Mouse (Mus musculus) forebrain, embryonic 13.5 days (tissue): ENCODE results near the gene Klrb1. TPM values are rescaled to one million over a fixed set of nuclear protein-coding genes. Genes with fewer than 3 reads are reported as not detected.
A peak's percentile ranks its signal among the peaks of the same experiment; 100 is the strongest.
"Not testable (repeated sequence)": the region's sequence is repeated elsewhere in the genome, so short reads cannot be mapped to it uniquely, and the experiment has no call there.

Source experiments
- ATAC-seq: fragments of 200-750 bp; cut with Nextera tagmentation; 2 replicates; pipeline ENCODE4 v1.8.0; 2017
- H3K27ac ChIP-seq: fragments of 300-500 bp; sonication (generic); 2 replicates; pipeline ENCODE4 v1.5.1; 2015; ENCODE audit warnings: inconsistent platforms, mild to moderate bottlenecking, moderate library complexity
- H3K27me3 ChIP-seq: fragments of 300-500 bp; sonication (generic); 2 replicates; pipeline ENCODE4 v1.6.1; 2015; ENCODE audit warnings: mild to moderate bottlenecking, inconsistent platforms
- H3K36me3 ChIP-seq: fragments of 300-500 bp; sonication (generic); 2 replicates; pipeline ENCODE4 v1.6.1; 2015; ENCODE audit warnings: mild to moderate bottlenecking, inconsistent platforms; ENCODE audit not compliant: poor library complexity, severe bottlenecking
- H3K4me1 ChIP-seq: fragments of 300-500 bp; sonication (generic); 2 replicates; pipeline ENCODE4 v1.6.1; 2015; ENCODE audit warnings: inconsistent platforms
- H3K4me2 ChIP-seq: fragments of 300-500 bp; sonication (generic); 2 replicates; pipeline ENCODE4 v1.6.1; 2015; ENCODE audit warnings: inconsistent platforms, mild to moderate bottlenecking, moderate library complexity
- H3K4me3 ChIP-seq: fragments of 300-500 bp; sonication (generic); 2 replicates; pipeline ENCODE4 v1.5.1; 2015; ENCODE audit warnings: mild to moderate bottlenecking, inconsistent platforms
- H3K9ac ChIP-seq: fragments of 300-500 bp; sonication (generic); 2 replicates; pipeline ENCODE4 v1.6.1; 2015; ENCODE audit warnings: mild to moderate bottlenecking, inconsistent platforms
- H3K9me3 ChIP-seq: fragments of 300-500 bp; sonication (generic); replicated peaks from 2 replicates; pipeline ENCODE4 v1.6.1; 2016; ENCODE audit warnings: inconsistent platforms
- WGBS: fragments of 180-500 bp; shearing (Covaris S2); methylation state at CpG from one replicate; pipeline ENCODE4 v1.1.7; 2015; 5-methylcytosine and 5-hydroxymethylcytosine counted together
- polyA plus RNA-seq: library from polyadenylated mRNA; unstranded; fragments of >200 nt; fragmentation: Nextera tagmentation; extraction: Ambion mirVana; gene quantifications from 2 replicates; pipeline ENCODE4 v1.2.1, GENCODE M21; 2015

Gene Klrb1
- not detected in 2 replicates for polyA plus RNA-seq

DNA sequence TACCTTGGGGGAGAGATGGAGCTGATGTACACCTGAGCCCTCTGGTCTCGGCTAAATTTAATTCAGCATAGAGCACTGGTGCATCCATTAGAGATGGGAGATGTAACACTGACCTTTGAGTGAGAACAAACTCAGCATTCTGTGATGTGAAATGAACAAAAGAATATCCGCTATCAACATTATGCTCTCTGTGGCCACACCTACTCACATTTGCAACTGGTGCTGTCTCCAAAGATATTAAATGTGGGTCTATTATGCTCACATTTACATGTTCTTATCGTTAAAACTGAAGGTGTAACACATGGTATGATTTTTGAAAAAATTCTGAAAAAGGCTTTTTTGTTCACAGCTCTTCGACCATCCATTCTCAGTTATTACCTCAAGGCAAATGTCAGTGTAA is at the start of gene Klrb1:
Gene Klrb1, minus strand, starts transcription at position 101 of the 400 bp plus-strand sequence.
- no peaks in the 10 kb centered on the region for H3K27me3 ChIP-seq
- no peak within 1 kb of the TSS for H3K4me2 ChIP-seq
- no peak for ATAC-seq
- H3K4me3 ChIP-seq: no peak within 1 kb of the TSS
- H3K4me1 ChIP-seq: no peaks in the 10 kb centered on the region
- no peak within 1 kb of the TSS for H3K27ac ChIP-seq
- H3K36me3 ChIP-seq: no peaks in the 10 kb centered on the region
- H3K9ac ChIP-seq: no peak within 1 kb of the TSS
- WGBS: 88% methylated on average over 4 of the region's 4 CpGs
- no peaks in the 10 kb centered on the region for H3K9me3 ChIP-seq

DNA sequence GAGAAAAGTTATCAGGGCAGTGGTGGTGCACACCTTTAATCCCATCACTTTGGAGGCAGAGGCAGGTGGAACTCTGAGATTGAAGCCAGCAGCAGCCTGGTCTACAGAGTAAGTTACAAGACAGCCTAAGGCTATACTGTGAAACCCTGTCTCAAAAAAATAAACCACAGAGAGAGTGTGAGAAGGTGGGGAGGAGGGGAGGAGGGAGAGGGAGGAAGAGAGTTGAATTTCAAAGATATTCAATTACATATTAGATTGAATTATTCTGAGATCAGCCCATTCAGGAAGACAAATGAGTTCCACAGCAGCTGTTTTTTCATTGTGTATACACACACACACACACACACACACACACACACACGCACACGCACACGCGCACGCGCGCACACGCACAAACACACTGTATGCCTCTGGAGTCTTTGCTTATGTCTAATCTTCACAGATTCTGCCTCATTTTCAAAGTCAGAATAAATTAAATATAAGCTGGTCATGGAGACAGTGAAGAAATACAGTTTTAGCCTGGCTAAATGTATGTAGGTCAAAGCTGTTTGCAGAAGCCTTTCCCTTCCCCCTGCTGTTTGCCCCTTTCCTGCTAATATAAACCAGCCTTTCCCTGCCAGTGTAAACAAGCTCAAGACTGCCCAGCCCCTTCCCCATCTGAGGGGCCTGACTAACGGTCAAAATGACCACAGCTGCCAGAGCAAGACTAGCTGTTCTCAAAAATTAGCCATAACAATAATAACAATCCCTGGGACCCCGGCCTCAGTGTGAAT is 46.8 kb upstream of the Klrb1 start:
- no peaks in the 10 kb centered on the region for H3K27me3 ChIP-seq
- peaks cover 10% of the 10 kb centered on the region for H3K9me3 ChIP-seq
- H3K4me3 ChIP-seq: no peak overlapping the region
- no peak overlapping the region for H3K4me2 ChIP-seq
- WGBS: 83% methylated on average over 10 of the region's 10 CpGs
- no peaks in the 10 kb centered on the region for H3K36me3 ChIP-seq
- H3K4me1 ChIP-seq: no peaks in the 10 kb centered on the region
- no peak for ATAC-seq
- no peak overlapping the region for H3K27ac ChIP-seq
- H3K9ac ChIP-seq: no peak overlapping the region

- Histone ChIP-seq H3K4me2 (no peak overlapping the region), H3K4me1 (no peaks in the 10 kb centered on the region), H3K27me3 (no peaks in the 10 kb centered on the region), H3K4me3 (no peak overlapping the region), H3K27ac (no peak overlapping the region), H3K36me3 (no peaks in the 10 kb centered on the region), H3K9ac (no peak overlapping the region), H3K9me3 (peaks cover 2% of the 10 kb centered on the region; the same call in 1 of the 2 replicates)
- ATAC-seq: no peak
- 76% methylated on average over 4 of the region's 4 CpGs for WGBS
Observed at GRCm38 (mm10) chr6:128768047-128768446, 45.2 kb upstream of the Klrb1 start.

DNA sequence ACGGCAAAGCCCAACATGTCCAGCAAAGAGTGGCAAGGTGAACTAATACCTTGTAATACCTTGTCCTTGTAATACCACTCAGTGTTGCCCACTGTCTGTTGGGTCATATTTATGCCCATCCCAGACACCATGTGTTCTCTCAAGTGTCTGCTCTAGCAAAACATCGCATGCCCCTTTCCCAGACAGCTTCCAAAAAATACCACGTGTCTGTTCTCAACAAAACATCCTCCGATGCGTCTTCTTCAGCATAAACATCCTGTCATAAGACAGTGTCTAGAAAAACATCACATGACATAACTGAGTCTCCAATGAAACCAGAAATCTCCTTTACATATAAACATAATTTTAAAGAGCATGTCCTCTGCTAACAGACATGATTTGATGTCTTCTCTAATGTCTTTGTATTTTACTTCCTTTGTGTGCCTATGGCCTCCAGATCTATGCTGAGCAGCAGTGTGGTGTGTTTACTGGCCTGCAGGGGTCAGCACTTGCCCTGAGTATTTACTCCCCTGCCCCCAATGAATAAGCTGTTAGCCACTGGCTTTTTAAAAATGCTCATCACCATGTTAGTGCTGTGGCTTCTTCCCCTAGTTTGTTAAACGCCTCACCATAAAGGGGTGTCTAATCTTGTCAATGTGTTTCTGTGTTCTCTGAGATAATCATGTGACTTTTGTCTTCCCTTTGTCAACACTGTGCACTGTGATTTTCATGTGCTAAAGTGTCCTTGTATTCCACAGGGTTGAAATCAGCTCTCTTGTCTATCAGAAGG is 43.8 kb upstream of the Klrb1 start:
- not testable (repeated sequence) for H3K27me3 ChIP-seq, H3K9me3 ChIP-seq, H3K9ac ChIP-seq, H3K4me3 ChIP-seq, H3K4me2 ChIP-seq, H3K36me3 ChIP-seq, H3K4me1 ChIP-seq
- 0 out of 2 replicates have a peak overlapping the region, but pooled peaks have one; percentile 20 for H3K27ac ChIP-seq
- WGBS: 68% methylated on average over 6 of the region's 6 CpGs
- ATAC-seq: peak; percentile 13; the same call in 1 of the 2 replicates

GRCm38 (mm10) chr6:128765211-128765610 is 42.4 kb upstream of the Klrb1 start:
- Histone ChIP-seq H3K9me3 (no peaks in the 10 kb centered on the region), H3K4me3 (no peak overlapping the region), H3K9ac (no peak overlapping the region), H3K27me3 (no peaks in the 10 kb centered on the region), H3K36me3 (no peaks in the 10 kb centered on the region), H3K4me1 (0 out of 2 replicates have a peak, but pooled peaks cover 4% of the 10 kb centered on the region), H3K4me2 (no peak overlapping the region), H3K27ac (no peak overlapping the region)
- no peak for ATAC-seq
- WGBS: 88% methylated on average over 1 of the region's 1 CpGs

- ATAC-seq: no peak
- peak overlapping the region; percentile 59 for H3K27ac ChIP-seq
- H3K36me3 ChIP-seq: no peaks in the 10 kb centered on the region
- no peaks in the 10 kb centered on the region for H3K27me3 ChIP-seq
- H3K4me2 ChIP-seq: peak overlapping the region; percentile 63
- peak overlapping the region; percentile 53 for H3K4me3 ChIP-seq
- peak overlapping the region; percentile 45; the same call in 1 of the 2 replicates for H3K9ac ChIP-seq
- H3K4me1 ChIP-seq: 0 out of 2 replicates have a peak, but pooled peaks cover 4% of the 10 kb centered on the region
- WGBS: 20% methylated on average over 5 of the region's 5 CpGs
- H3K9me3 ChIP-seq: no peaks in the 10 kb centered on the region
Observed at GRCm38 (mm10) chr6:128764598-128764997, 41.7 kb upstream of the Klrb1 start.

GRCm38 (mm10) chr6:128763736-128764523 is 41.1 kb upstream of the Klrb1 start:
- peak overlapping the region; percentile 53 for H3K4me3 ChIP-seq
- no peaks in the 10 kb centered on the region for H3K9me3 ChIP-seq
- H3K27ac ChIP-seq: peak overlapping the region; percentile 88
- no peaks in the 10 kb centered on the region for H3K27me3 ChIP-seq
- 0 out of 2 replicates have a peak, but pooled peaks cover 4% of the 10 kb centered on the region for H3K4me1 ChIP-seq
- no peaks in the 10 kb centered on the region for H3K36me3 ChIP-seq
- peak overlapping the region; percentile 68 for H3K9ac ChIP-seq
- ATAC-seq: peak; percentile 93
- WGBS: 2% methylated on average over 30 of the region's 30 CpGs
- H3K4me2 ChIP-seq: peak overlapping the region; percentile 63

DNA sequence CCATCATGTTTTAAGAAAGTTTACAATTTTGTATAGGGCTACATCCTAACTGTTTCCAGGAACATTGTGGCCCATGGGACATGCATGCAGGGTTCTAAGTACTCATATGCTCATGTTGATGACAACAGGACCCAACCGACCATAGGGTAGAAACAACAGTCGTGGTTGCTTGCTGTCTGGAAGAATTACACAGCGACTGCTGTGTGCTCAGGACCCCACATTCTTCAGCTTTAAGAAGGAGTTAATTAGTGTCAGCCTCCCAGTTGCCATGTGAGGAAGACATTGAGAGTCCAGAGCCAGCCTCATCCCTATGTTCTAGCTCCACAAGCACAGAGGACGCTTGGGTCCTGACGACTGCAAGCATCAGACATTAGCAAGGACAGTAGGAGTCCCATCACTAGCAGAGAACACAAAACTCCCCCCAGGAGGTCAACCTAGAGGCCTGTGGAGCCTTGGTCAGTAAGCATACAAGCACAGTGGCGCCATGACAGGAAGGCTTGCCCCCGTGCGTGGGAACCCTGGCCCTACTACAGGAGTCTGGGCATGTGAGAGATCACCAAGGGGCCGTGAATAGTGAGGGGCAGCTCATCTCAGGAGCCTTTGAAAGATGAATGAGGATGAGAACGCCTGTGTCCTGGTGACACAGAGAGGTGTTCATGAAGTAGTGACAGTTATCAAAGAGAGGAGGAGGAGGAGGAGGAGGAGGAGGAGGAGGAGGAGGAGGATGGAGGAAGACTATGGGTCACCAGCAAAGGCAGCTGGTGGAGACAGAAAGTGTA is 40.2 kb upstream of the Klrb1 start:
- not testable (repeated sequence) for ATAC-seq
- H3K9ac ChIP-seq: peak overlapping the region; percentile 68; the same call in 1 of the 2 replicates

DNA sequence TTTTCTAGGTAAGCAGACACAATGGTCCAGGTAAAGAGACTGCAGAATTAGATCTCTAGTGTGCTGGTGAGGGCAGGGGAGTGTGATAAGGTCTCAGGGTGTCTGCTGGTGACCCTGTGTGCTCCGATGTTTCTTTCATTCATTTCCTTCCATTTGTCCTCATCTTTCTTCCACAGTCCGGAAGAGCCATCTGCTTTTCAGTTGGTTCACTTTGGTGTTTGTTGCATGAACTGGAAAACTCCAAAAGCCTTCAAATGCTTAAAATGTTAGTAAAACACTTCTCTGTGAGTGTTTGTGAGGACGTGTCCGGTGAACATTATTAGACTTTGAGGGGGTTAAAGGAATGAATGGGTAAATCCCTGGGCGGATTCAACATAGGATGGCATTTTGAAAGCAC is 38.3 kb upstream of the Klrb1 start:
- 38% methylated on average over 5 of the region's 5 CpGs for WGBS
- ATAC-seq: no peak
- peak overlapping the region; percentile 59 for H3K27ac ChIP-seq
- H3K4me1 ChIP-seq: 0 out of 2 replicates have a peak, but pooled peaks cover 4% of the 10 kb centered on the region
- H3K4me2 ChIP-seq: peak overlapping the region; percentile 55
- H3K4me3 ChIP-seq: peak overlapping the region; percentile 60
- no peaks in the 10 kb centered on the region for H3K27me3 ChIP-seq
- no peaks in the 10 kb centered on the region for H3K9me3 ChIP-seq
- no peaks in the 10 kb centered on the region for H3K36me3 ChIP-seq
- H3K9ac ChIP-seq: peak overlapping the region; percentile 54

More for the DNA sequence above, 40.2 kb upstream of the Klrb1 start:
- not testable (repeated sequence) for H3K36me3 ChIP-seq, H3K27me3 ChIP-seq, H3K4me1 ChIP-seq, H3K27ac ChIP-seq, H3K9me3 ChIP-seq
- Histone ChIP-seq H3K4me3 (peak overlapping the region; percentile 53), H3K4me2 (peak overlapping the region; percentile 63)
- 77% methylated on average over 9 of the region's 10 CpGs for WGBS

GRCm38 (mm10) chr6:128760416-128761143 is 37.7 kb upstream of the Klrb1 start:
- Histone ChIP-seq H3K9ac (peak overlapping the region; percentile 70), H3K27ac (peak overlapping the region; percentile 88), H3K4me2 (peak overlapping the region; percentile 55), H3K4me3 (peak overlapping the region; percentile 60)
- WGBS: under 1% methylated on average over 44 of the region's 44 CpGs
- not testable (repeated sequence) for H3K4me1 ChIP-seq, H3K27me3 ChIP-seq, H3K9me3 ChIP-seq, H3K36me3 ChIP-seq
- peak; percentile 72 for ATAC-seq
